Mouse (Mus musculus) gastrocnemius, postnatal 14 days (tissue): ENCODE measurements at regions not wholly inside any gene's neighbourhood (a gene's known extent, or its start where the extent isn't known, plus 50 kb on each side); places are given as distances from the start of the nearest gene placed in this dataset.

Experiments
- DNase-seq: peaks from one replicate; pipeline ENCODE4 v3.0.0; 2021; ENCODE audit warnings: mixed read lengths
- intact Hi-C: fragments of 180-260 bp; cut with DNase I; formaldehyde crosslinking; loops from one replicate; pipeline ENCODE4 v1.15.1; 2025; ENCODE audit warnings: low total_unique reads

DNA sequence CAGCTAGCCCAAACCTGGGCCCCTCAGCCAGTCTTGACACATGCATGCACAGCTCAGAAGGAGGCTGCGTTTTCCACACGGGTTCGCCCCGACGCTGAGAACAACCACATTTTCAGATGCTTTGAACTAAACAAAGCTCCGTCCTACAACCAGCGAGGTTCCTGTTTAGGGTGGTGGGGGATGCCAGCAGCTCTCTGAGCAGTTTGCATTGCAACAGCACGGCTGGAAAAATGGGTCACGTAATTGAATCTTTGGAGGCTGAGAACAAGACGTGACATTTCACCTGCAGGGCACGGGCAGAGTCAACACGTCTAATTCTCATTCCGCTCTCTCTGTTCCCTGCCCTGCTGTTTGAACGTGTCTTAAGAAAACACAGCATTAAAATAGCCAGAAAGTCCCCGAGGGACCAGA is 119.2 kb downstream of the Syk start:
- DNase-seq: no peak
- intact Hi-C loops: no loop called here

DNA sequence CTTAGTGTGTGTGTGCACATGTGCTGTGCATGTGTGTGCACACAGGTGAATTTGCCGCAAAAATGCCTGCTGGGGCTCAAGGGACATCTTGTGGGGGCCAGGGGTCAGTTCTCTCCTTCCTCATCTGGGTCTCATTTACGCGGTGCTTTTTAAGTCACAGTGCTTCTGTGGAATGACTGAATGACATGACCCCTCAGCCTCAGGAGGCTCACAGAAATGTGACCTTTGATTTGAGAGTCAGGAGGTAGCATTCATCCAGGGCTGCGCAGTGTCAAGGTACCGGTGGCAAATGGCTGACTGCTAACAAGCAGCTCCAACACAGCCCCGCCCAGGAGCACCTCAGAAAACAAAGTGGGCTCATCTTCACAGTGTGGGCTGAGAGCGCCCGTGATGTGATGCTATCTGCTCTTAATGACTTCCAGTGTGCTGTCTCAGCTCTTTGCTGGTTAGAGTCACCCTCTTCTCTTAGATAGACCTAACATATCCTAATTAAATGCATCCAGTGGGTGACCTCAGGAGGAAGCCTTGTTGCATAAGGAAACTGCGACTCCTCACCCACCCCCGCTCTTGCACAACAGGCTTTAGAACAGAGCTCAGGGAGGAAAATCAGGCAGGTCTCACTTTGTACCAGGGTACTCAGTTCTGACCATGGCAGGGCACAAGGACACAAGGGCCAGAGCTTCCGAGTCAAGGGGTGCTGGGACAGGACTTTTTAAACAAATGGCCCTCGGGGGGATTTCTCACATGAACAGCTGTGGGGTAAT is 120.6 kb downstream of the Syk start:
- no peak for DNase-seq
- intact Hi-C loops: no loop called here

DNA sequence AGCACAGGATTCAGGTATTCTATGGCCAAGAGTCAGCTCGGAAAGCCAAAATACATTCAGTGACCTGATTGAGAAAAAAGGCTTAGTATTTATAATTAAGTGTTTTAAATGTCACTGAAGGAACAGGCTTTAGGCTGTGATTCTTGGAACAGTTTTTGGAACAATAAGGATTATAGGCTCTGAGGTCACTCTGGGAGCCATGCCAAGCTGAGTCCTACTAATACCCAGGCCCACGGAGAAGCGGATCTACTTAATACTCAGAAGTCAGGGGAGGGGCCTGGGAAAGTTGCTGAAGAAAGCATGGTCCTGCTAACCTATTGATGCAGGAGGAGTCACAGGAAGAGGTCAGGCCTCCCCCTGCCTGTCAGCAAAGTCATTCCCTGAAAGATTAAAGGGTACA is 121.7 kb downstream of the Syk start:
- DNase-seq: no peak

DNA sequence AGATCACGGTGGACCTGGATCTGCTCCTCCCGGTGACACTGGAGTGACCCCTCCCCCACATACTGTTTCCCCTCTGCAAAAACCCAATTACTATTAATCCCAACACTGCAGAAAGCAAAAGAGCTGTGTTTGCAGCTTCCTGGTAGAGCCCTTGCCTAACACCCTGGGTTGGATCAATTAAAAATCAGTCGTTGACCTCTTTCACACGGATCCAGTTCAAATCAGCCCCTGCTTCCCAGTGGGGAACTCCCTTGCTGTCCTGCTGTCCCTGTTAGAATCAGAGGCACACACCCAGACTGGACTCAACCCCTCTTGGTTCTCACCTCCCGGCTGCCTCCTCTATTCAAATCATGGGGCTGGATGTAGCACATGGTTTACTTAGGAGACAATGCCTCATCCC is 126.6 kb downstream of the Syk start:
- intact Hi-C loops: no loop called here
- no peak for DNase-seq

More for the DNA sequence above, 121.7 kb downstream of the Syk start:
- intact Hi-C loops: no loop called here

DNA sequence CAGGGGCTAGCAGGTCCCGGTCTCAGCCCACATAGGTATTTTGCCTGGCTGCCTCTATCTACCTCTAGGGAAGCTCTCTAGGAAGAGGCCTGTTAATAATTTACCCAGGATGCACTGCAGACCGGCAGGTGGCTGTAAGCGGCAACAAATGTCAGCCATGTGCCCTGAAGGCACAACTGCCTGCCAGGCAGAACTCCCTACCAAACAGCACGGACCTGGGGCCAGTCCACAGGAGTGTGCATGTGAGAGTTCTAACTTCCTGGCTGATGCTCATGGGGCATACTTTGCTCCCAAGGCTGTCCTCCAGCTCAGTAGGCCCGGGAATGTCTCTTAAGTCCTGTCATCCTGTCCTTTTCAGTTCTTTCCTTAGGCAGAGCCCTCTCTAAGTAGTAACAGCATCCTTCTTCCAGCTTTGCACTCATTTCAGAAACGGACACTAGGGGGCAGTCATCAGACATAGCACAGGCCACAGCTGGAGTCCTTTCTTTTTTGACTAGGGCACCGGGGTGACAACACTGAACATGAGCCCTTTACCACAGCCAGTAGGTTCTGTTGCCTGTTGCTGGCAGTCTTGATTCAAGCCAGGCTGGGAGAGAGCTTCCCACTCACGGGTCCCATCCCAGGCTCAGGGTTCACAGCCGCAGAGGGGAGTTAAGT is 128.9 kb downstream of the Syk start:
- DNase-seq: peak; percentile 67
- intact Hi-C loops: loop anchor here (2.0 to 10.0 kb wide), 4 partner anchors 55 to 385 kb away; no protein-coding TSS in a partner anchor

DNA sequence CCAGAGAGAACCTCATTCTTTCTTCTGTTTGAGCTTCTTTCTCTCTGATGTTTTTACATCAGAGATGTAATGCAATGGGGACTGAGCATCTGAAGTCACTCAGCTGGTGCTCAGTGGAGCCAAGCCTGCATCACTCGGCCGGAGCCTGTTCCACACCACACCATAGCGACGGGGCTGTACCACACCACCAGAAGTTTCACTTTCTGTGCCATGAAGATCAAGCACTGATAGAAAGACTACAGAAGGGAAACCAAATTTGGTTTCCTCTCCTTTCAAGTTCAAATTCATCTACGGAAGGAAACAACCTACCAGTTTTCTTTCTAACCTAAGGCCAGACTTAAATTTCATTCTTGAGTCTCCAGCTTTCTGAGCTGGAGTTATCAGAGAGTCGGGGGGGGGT is 138.5 kb downstream of the Syk start:
- no peak for DNase-seq
- intact Hi-C loops: no loop called here

DNA sequence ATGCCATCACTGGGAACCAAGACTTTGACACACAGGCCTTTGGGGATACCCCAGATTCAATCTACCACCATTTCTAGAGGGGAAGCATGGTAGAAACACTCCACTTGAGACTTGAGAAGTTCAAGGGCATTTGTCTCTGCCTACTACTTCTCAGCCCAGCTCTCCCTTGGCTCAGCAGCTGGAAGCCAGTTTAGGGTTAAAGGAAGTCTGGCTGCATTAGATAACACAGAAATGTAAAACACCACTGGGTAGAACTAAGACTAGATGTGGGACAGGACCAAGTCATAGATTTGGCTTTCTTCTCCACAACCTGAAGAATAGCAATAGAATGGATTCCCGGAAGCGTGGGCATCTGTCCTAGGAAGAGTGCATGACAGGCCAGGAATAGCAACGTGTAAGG is 139.7 kb downstream of the Syk start:
- intact Hi-C loops: no loop called here
- no peak for DNase-seq

DNA sequence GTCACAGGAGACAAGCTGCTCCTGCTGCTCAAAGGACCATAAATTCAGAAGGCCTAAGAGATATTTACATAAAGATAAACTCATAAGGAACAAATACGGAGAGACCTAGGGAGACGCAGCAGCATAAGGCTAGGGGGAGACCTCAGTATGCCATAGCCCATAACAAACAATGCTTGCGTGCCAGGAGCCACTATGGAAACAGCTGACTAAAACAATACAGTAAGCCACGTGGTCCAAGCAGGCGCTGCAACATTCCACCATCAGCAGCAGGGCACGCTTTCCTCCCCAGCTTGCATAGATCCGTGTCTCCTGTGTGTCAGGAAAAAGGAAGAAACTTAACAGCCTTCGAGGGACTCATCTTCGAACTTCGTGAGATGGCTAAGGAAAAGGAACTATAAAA is 143.1 kb downstream of the Syk start:
- no peak for DNase-seq
- intact Hi-C loops: no loop called here

DNA sequence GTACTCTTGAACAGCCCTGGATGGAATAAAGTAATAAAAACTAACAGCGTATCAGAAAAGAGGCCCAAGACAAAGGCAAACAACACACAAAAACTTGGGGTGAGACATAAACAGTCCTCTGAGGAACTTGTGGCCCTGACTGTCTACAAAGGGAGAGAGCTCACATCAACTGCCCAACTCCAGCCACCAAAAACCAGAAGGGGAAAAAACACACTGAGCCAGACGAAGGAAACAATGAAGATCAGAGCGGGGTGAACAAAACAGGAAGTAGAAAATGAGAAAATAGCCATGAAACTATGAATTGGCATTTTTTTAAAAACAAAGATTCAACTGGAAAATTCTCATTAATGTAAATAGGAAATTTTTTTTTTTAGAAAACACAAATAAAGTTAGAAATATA is 143.6 kb downstream of the Syk start:
- no peak for DNase-seq
- intact Hi-C loops: no loop called here

DNA sequence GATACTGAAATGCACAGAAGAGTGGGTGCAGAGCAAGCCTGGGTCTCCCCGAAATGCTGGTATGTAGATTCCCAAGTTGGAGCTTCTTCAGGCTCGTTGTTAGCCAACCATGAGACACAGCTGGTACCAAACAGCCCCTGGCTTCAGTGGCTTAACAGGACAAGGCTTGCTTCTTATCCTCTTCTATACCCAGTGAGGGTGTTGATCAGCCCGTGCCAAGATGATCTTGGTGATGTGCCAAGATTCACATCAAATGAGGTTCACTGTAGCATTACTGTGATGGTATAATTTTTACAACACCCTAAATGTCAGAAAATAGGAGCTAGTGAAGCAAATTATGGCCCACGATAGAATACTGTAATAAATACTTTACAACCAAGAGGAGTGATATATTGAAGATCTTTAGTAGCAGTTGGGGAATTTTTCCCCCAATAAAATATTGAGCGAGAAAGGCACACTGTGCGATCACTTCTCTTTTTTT is 152.5 kb downstream of the Syk start:
- DNase-seq: no peak
- intact Hi-C loops: no loop called here

DNA sequence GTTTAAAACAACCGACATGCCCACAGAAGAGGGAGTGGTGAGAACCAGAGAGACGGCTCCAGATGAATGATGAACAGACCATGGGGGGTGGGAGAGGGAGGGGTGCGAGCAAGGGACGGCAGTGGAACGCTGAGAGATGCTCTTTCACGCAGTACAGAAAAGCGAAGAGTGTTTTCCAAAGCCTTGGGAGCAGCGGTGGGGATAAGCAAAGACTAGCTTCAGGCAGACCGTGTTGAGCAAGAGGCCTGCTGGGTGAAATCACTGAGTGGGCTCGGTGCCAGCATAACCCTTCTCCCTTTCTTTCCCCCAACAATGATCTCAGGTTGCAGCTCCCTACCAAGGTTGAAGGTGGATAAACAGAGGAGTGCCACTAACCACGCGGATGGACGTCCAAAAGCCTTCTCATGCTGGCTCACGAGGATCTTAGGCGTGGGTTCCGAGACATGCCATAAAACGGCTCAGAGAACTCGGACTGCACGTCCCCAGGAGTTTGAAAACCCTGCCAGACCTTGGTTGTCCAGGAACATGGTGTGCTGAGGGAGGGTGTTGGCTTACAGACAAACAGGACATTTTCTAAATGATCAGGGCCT is 153.1 kb downstream of the Syk start:
- DNase-seq: peak; percentile 29

DNA sequence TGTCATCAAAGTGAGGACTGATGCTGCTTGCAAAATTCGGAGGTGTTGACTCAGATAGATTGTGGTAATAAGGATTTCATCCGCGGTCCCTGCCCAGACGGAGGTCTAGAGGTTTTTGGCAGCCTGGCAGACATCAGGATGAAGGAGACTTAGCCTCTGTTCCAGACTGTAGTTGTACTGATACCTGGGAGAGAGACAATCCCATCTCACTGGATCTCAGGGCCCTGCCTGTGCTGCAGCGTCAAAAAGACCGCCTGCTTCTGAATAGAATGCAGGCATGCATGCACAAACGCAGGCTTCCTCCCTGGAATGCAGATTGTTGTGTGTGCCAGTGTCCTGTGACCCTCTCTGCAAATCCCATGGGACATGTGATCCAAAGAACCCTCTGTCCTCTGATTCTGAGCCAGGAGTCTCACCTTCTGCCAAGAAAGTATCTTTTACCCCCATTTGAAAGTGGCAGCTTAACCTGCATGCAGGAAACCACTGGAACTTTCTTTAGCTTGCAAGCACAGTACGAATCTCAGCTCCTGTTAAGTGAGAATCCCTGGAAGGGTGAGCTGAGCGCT is 155.2 kb downstream of the Syk start:
- intact Hi-C loops: no loop called here
- DNase-seq: no peak

More for the DNA sequence above, 153.1 kb downstream of the Syk start:
- intact Hi-C loops: no loop called here

DNA sequence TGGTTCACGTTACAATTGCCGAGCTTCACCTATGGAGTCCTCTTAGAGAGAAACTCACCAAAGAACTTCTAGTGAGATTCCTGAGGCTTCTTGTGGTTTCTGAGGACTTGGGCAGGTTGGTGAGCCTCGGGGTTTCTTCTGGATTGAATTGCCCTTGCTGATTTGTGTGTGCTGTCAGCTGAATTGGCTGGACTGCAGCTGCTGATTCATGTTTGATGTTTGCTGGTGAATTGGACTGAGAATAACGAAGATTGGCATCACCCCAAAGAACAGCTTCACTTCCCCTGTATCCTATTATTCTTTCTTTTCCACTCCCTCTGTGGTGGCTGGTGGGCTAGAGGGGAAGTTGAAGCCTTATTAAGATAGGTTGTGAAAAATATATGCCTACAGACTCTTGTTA is 158.4 kb downstream of the Syk start:
- DNase-seq: no peak
- intact Hi-C loops: no loop called here

DNA sequence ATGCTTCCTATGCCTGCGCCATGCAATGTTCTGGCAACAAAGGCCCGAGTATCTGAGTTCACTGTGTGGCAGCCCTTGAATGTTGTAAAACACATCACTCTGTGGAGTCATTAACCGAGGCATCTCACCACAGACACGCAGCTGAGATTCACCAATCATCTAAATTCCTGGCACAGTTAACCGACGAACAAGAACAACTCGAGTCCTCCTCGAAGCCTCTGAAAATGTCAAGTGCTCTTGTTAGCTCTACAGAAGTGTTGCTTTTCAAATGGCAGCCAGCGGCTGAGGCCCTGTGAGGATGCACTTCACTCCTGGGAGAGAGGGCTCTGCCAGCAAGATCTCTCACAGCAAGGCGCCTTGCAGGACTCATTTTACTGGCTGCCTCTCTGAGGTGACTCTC is 173.0 kb downstream of the Syk start:
- intact Hi-C loops: no loop called here
- no peak for DNase-seq

DNA sequence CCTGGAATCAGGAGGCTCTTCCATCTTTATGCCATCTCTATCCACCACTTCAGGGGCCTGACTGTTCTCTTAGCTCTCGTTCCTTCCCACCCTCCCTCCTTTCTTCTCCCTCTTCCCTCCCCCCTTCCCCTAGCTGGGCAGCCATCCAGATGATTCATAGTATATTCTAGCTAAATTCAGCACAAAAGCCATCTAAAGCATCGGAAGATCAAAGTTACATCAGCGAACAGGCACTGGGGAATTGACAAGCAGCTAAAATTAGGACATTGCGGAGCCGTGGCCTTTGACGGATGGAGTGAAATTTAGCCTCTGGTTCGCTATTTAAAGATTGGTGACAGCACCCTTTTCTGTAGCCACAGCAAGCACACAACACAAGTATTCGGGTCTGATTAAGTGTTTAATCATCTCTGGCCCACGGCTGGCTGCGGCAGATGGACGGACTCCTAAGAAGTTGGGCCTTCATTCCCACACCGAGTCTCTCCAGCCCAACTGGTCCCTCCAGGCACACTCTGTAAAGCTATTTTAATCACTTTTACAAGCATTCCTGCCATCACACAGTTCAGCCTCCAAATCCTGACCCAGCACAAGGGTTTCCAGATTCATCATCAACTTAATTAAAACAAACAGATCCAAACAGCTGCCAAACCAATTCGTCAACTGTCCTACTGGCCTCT is 163.8 kb downstream of the Auh start:
- peak; percentile 59 for DNase-seq
- intact Hi-C loops: loop anchor here (5.0 kb wide), 1 partner anchor 47 kb away; no protein-coding TSS in a partner anchor

DNA sequence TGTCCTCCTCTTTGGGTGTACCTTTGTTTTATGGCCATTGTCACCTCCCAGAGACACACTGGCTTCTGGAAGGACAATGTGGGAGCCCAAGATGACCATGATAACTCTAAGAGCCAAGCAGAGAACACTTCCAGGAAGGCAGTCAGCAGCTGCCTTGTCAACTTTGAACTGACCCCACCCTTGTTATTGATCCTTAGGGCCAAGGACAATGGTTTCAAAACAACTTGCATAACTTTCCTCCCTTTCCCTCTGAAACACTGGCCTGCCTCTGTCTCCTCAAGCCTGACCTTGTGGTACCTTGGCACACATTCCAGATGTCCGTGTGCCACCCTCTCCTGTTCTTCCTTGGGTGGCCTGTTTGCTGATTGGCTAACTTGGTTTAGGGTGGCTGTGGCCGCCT is 163.2 kb downstream of the Auh start:
- intact Hi-C loops: loop anchor here (5.0 kb wide), 1 partner anchor 46 kb away; no protein-coding TSS in a partner anchor
- DNase-seq: no peak

DNA sequence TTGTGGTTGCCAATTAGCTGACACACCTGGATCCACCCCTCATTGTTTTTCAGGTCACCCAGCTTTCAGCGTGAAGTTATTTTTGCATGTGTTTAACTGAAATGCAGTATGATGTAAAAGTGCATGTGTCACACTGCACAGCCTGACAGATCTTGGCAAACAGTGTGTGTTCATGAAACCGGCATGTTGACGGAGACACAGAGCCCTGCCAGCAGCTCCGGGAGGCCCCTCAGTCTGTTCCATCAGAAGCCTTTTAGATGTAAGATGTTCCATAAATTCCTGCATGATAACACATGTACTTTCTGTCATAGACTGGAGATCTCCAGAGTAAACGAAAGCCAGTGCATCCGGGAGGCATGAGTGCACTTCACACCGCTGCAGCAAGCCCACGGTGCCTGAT is 159.5 kb downstream of the Auh start:
- intact Hi-C loops: loop anchor here (5.0 kb wide), 1 partner anchor 42 kb away; no protein-coding TSS in a partner anchor
- DNase-seq: no peak

DNA sequence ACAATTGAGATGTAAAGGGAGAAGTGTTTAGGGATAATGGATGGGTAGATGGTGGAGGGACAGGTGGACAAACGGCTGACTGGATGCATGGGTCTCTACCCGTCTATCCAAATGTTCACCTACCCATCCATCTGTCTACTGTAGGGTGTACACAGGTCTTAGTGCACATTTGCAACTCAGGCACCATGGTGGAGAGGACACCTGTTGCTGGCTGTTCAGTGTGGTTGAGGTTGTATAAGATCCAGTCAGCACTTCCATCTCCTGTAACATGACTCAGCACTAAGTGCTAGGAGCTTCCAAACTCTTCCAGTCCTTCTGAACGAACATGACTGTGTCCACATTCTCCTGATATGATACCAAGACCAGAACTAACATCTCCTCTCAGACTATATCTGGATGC is 158.0 kb downstream of the Auh start:
- intact Hi-C loops: no loop called here
- no peak for DNase-seq

DNA sequence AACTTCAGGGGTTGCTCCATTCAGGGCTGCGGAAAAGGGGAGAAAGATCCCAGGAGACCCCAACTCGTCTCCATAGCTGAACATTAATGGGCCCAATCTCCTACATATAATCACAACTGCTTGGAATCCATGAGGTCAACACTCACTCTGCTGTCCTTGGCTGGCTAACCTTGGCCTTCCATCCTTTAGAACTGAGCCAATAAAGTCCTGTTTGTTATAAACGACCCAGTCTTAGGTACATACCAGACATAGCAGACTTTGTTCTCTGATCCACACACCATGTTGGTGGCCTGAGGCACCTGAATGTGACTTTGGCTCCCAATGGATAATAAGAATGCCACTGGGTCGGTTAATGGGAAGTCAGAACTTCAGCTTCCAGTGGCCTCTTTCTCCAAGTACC is 157.4 kb downstream of the Auh start:
- intact Hi-C loops: no loop called here
- DNase-seq: no peak
